Mouse (Mus musculus) small intestine, adult 2 months (tissue): Measurements from ENCODE around the gene Tspyl1. TPM values are rescaled to one million over a fixed set of nuclear protein-coding genes. Genes with fewer than 3 reads are reported as not detected.

Experiments
- H3K27ac ChIP-seq: fragments of 200-500 bp; 2 replicates; pipeline ENCODE4 v1.5.1; 2012; ENCODE audit warnings: low read depth, low read length, control low read depth, inconsistent platforms; ENCODE audit not compliant: insufficient read depth
- H3K27me3 ChIP-seq: fragments of 200-500 bp; 2 replicates; pipeline ENCODE4 v1.6.1; 2012; ENCODE audit warnings: mild to moderate bottlenecking, moderate library complexity, low read length, inconsistent platforms; ENCODE audit not compliant: control insufficient read depth, insufficient read depth
- H3K36me3 ChIP-seq: fragments of 200-500 bp; 2 replicates; pipeline ENCODE4 v1.6.1; 2012; ENCODE audit warnings: mild to moderate bottlenecking, low read length, control low read depth, inconsistent platforms; ENCODE audit not compliant: control insufficient read depth, insufficient read depth
- H3K4me1 ChIP-seq: fragments of 200-500 bp; 2 replicates; pipeline ENCODE4 v1.6.1; 2012; ENCODE audit warnings: low read length, inconsistent platforms, mixed read lengths; ENCODE audit not compliant: control insufficient read depth, insufficient read depth, insufficient read length
- H3K4me3 ChIP-seq: fragments of 200-500 bp; 2 replicates; pipeline ENCODE4 v1.5.1; 2012; ENCODE audit warnings: low read depth, mild to moderate bottlenecking, control low read depth, inconsistent platforms, low read length, moderate library complexity
- CTCF ChIP-seq: fragments of 200-500 bp; IDR thresholded peaks from 2 replicates; pipeline ENCODE4 v1.5.1; 2012; ENCODE audit warnings: low read depth, mild to moderate bottlenecking, control low read depth, inconsistent platforms, low read length, moderate library complexity, mixed read lengths; ENCODE audit not compliant: insufficient replicate concordance, insufficient read length; ENCODE audit errors: extremely low read depth
- POLR2A ChIP-seq: fragments of 200-500 bp; IDR thresholded peaks from 2 replicates; pipeline ENCODE4 v1.6.1; 2012; ENCODE audit warnings: low read depth, mild to moderate bottlenecking, control low read depth, inconsistent platforms, low read length, moderate library complexity
- WGBS: fragments of 180-500 bp; shearing (Covaris S2); methylation state at CpG from one replicate; pipeline ENCODE4 v1.1.7; 2018; 5-methylcytosine and 5-hydroxymethylcytosine counted together
- polyA plus RNA-seq: library from polyadenylated mRNA; depleted of rRNA; stranded (reverse); fragments of >200 nt; gene quantifications from 2 replicates; pipeline ENCODE4 v1.2.3, GENCODE M21; 2012

The Tspyl1 gene
- polyA plus RNA-seq, 1 experiment = 16.6 TPM

DNA sequence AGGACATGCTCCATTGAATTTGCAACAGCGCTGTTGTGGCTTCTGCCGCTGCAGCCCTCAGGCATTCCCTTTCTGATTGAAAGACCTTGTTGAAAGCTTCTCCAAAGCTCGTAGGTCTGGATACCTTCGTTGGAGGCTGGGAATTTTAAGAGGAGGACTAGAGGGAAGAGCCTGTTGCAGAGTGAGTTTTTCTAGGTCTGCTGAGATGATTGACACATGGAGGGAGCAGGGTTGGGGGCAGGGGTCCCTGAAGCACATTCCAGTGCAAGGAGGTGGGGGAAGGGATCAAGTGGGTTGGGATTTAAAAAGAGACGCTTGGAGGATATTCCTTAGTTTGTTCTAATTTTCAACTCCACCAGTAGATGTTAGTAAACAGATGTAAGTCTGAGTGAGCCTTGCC is 18.4 kb downstream of the Tspyl1 start:
- Histone ChIP-seq H3K27ac (no peak overlapping the region), H3K4me1 (peaks cover 14% of the 10 kb centered on the region), H3K27me3 (no peaks in the 10 kb centered on the region), H3K36me3 (0 out of 2 replicates have a peak, but pooled peaks cover 2% of the 10 kb centered on the region), H3K4me3 (no peak overlapping the region)
- TF ChIP-seq POLR2A (no peak), CTCF (no peak)
- WGBS = 73% methylated on average over 5 of the region's 5 CpGs

DNA sequence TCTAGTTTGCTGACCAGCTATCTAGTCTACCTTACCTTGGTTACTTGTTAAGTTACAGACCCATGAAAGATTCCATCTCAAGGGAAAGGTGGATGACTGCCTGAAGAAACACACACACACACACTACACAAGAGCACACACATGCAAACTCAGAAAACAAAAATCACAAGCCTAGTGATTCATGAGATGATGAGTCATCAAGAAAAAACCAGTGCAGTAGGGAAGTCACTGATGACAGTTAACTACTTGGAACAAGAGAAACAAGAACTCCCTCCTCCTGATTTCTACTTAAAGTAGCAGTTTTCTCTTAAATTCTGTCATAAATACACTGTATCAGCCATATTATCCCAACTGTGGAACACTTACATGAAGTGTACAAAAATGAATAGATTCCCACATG is 25.1 kb downstream of the Tspyl1 start:
- no peak overlapping the region for H3K4me3 ChIP-seq
- no peaks in the 10 kb centered on the region for H3K27me3 ChIP-seq
- TF ChIP-seq POLR2A = no peak
- no peak for TF ChIP-seq CTCF
- no peaks in the 10 kb centered on the region for H3K4me1 ChIP-seq
- H3K36me3 ChIP-seq = peaks cover 2% of the 10 kb centered on the region; the same call in 1 of the 2 replicates
- H3K27ac ChIP-seq = no peak overlapping the region

DNA sequence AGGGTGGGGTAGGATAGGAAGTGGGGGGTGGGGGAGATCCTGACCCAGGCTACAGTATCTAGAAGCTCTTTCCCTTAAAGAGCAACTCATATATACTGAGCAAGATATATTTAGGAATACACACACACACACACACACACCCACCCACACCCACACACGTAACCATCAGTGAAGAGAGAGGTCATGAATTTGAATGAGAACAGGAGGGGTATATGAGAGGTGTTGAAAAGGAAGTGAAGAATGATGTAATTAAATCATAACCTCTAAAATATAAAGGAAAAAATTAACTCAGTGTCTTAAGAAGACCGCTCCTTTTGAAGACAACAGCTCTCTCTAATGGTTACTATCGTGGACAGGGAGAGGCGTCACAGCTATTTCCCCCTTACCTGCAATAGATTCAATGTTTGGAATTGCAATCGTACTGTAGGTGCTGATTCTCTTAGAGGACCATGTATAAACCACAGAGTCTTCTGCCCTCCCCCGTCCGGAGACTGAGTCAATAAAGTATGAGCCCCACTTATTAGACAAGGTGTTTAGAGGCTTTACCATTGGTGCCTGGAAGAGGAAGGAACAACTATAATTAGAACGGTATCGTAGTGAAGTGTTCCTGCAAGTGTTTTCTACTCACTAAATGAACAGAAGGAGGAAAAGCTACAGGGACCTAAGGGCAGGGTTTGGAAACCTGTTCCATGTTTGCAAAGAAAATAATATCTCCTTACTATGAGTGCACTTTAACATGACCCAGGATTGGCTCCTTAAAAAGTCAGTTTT is 28.1 kb downstream of the Tspyl1 start:
- H3K4me3 ChIP-seq = no peak overlapping the region
- TF ChIP-seq POLR2A = no peak
- no peak for TF ChIP-seq CTCF
- H3K27me3 ChIP-seq = no peaks in the 10 kb centered on the region
- no peaks in the 10 kb centered on the region for H3K4me1 ChIP-seq
- peaks cover 11% of the 10 kb centered on the region for H3K36me3 ChIP-seq
- WGBS = 84% methylated on average over 9 of the region's 9 CpGs
- no peak overlapping the region for H3K27ac ChIP-seq

DNA sequence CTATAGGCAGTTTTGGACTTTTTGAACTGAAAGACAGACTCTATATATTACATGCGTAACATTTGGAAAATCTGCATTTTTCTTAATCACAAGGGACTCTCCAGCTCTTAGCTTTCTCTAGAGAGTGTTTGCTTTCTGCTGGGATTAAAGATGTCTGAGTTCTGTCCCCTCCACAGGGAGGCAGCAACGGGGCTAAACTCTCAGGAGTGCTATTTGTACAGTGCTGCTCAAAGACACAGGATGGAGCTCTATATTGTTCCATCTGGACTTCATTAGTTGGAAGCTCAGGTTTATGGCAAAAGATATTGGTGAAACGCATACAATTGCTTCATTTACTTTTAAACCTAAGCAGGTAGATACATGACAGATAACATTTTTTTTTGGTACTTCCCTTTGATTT is 30.5 kb downstream of the Tspyl1 start:
- Histone ChIP-seq H3K4me3 (no peak overlapping the region), H3K4me1 (0 out of 2 replicates have a peak, but pooled peaks cover 2% of the 10 kb centered on the region), H3K36me3 (peaks cover 11% of the 10 kb centered on the region), H3K27ac (no peak overlapping the region), H3K27me3 (no peaks in the 10 kb centered on the region)
- TF ChIP-seq CTCF = no peak
- 77% methylated on average over 3 of the region's 3 CpGs for WGBS

DNA sequence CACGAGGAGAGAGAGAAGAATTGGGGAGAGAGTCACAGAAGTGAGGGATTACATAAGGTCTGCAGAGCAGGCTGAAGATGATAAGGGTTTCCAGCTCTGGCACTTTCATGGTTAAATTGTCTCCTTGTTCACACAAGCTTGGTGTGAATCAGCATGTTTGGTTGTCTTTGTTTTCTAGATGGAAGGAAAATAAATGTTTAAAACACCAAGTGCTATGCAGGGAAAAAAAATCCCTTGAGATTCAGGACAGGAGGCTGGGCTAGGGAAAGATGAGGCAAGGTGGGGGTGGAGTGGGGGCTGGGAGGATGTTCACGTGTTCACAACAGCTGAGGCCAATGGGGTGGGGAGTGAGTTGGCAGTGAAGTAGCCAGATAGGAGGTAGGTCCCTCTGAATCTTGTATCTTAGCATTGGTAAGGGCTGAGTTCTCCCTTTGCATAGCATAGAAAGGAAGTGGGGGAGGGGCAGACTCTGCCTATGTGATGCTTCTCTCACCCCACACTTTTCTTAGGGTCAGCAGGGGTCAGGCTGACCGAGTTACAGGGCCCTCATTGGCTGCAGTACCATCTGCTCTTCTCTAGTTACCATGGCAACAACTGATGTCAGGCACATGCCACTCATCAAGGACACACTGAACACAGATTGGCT is 34.7 kb downstream of the Tspyl1 start:
- Histone ChIP-seq H3K36me3 (peaks cover 12% of the 10 kb centered on the region), H3K27ac (no peak overlapping the region), H3K4me1 (0 out of 2 replicates have a peak, but pooled peaks cover 2% of the 10 kb centered on the region), H3K4me3 (no peak overlapping the region), H3K27me3 (no peaks in the 10 kb centered on the region)
- TF ChIP-seq POLR2A (no peak), CTCF (no peak)
- 26% methylated on average over 3 of the region's 3 CpGs for WGBS

DNA sequence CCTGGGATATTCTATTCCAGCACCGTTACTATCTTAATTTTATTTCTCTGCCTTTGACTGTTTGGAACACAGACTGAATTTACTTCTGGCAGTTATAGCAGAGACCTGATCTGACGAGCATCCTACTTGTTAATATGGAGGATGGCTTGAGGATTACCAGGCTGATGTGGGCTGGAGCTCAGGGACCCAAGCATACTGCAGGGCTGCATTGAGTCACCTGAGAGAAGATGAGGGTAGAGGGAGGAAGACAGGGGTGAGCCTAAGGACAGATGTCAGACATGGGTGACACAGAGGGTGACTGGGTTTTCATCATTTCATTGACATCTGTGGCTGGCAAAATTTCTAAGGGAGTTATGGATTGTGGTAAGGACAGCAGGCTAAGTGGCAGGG is 35.2 kb downstream of the Tspyl1 start:
- WGBS = 66% methylated on average over 2 of the region's 2 CpGs

DNA sequence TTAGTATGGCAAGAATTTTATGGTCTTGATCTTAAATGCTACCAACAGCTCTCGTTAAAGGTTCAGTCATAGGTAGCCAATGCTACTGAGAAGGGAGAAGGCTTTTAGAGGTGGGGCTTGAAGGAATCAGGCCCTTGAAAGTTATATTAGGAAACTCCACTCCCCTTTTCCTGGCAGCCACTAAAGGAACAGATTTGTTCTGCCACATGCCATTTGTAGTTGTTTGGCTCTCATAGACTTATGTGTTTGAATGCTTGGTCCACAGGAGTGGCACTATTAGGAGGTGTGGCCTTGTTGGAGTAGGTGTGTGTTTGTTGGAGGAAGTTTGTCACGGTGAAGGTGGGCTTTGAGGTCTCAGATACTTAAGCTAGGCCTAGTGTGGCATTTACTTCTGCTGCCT is 38.8 kb downstream of the Tspyl1 start:
- Histone ChIP-seq H3K27ac (no peak overlapping the region), H3K4me3 (no peak overlapping the region), H3K4me1 (0 out of 2 replicates have a peak, but pooled peaks cover 2% of the 10 kb centered on the region), H3K36me3 (peaks cover 5% of the 10 kb centered on the region; the same call in 1 of the 2 replicates), H3K27me3 (no peaks in the 10 kb centered on the region)
- TF ChIP-seq CTCF (no peak), POLR2A (no peak)
- 74% methylated on average over 2 of the region's 2 CpGs for WGBS

More for the DNA sequence above, 35.2 kb downstream of the Tspyl1 start:
- Histone ChIP-seq H3K36me3 (peaks cover 13% of the 10 kb centered on the region), H3K27ac (no peak overlapping the region), H3K27me3 (no peaks in the 10 kb centered on the region), H3K4me3 (no peak overlapping the region), H3K4me1 (0 out of 2 replicates have a peak, but pooled peaks cover 2% of the 10 kb centered on the region)
- TF ChIP-seq CTCF (no peak), POLR2A (no peak)
